Mouse (Mus musculus): ENCODE data around the gene Ap1g2.

Ap1g2 gene

GRCm38 (mm10) chr14:55059931-55060330 lies 46.5 kb downstream of the Ap1g2 start:
- DNase-seq (ENCODE audit: low read depth), result no peak

GRCm38 (mm10) chr14:55059009-55059408 lies 47.4 kb downstream of the Ap1g2 start:
- DNase-seq (ENCODE audit: low read depth), result no peak

DNA sequence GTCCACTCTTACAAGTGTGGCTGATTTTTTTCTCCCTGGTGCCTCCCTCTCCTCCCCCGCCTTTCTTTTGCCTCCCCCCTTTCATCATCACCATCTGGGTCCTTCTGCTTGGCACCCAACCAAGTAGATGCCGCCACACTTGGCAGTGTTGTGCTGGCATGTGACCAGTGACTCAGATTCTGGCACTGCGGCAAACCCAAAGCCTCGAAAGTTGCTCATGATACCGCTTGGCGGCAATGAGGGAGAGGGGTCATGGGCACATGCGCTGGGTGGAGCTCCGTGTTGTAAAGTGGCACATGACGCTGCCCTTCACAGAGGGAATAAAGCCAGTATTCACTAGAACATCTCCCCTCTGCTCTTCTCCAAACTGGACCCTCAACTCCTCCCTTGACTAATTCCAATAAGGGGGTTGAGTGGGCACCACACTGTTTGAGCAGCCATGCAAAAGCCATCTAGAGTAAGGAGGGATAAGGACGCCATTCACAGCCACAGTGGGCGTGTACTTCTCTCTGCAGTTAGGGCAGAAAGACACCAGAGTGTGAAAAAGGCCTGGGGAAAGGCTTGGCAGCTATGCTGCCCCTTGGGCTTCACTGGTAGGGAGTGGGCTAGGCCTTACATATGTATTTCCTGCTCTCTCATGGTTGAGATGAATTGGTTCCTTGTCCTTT lies 51.1 kb downstream of the Ap1g2 start:
- DNase-seq (ENCODE audit: low read depth), result peak; percentile 45

DNA sequence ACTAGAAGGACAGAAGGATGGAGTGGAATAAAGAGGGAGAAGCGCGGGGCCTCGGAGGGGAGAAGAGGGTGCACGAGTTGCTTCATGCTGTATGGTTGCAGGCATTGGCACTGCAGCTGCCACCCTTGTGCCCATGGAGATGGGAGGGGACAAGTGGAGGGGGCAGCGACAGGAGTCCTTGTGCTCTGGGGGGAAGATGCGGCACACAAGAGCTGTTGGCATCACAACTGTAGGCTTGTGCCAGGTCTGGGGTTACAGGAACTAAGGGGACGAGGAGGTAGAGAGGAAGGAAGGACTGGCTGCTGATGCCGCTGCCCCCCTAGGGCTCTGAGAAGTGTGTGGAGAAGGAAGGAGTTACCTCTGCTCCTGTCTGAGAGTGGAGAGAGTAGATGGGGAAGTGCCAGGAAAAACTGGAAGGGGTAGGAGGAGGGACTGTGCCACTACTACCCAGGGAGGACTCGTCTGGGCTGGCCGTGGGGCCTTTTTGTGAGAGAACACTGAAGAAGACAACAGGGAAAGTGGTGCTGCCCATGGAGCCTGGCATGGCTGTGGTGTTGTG lies 52.1 kb downstream of the Ap1g2 start:
- DNase-seq (ENCODE audit: low read depth), result no peak

DNA sequence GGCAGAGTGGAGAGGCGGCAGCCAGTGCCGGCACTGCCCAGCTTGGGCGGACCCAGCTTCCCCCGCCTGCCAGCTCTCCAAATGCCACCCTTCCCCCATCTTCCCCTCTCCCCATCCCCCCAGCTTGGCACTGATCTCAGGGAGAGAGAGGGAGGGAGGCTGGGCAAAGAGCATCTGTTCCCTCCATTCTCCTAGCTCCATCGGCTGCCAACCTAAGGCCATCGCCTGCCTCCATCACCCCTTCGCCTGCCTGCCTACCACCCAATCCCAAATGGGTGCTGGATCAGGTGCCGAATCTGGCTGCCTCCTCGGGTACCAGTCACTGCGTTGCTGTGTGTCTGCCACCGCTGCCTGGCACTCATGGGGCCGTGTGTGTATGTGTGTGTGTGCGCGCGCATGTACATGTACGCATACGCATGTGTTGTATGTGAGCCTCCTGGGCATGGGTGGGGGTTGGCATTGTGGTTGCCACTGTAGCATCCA lies 52.6 kb downstream of the Ap1g2 start:
- no peak for DNase-seq (ENCODE audit: low read depth)

GRCm38 (mm10) chr14:55053050-55053449 lies 53.3 kb downstream of the Ap1g2 start:
- no peak for DNase-seq (ENCODE audit: low read depth)

DNA sequence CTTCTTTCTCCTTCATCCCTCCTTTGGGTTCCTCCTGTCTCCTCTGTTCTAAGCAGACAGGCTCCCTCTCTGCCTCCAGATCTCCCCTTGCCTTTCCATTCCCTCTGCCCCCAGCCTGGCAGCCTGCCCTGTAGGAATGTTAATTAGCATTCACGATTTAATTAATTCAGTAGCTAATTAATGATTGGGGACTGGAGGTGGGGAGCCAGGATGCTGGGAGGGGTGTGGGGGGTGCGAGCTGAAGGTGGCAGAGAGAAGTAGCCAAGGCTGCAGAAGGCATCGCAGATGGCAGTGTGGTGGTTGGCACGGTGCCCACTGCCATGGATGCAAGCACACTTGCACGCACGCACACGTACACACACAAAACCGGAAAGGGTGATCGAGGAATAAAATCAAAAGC lies 53.9 kb downstream of the Ap1g2 start:
- no peak for DNase-seq (ENCODE audit: low read depth)
